Mouse (Mus musculus): ENCODE measurements around the gene Fads2.

GRCm38 (mm10) chr19:10033211-10033973 lies 68.2 kb downstream of the Fads2 start:
- TF ChIP-seq CTCF (IDR thresholded peaks at IDR 0.05; ENCODE audit: control insufficient read depth, insufficient read depth, insufficient replicate concordance, low read depth, low read length) (peak; percentile 71; the same call in 1 of the 2 replicates), POLR2A (IDR thresholded peaks at IDR 0.05; ENCODE audit: control insufficient read depth, low read depth, low read length) (no peak)

Data from testis, adult 2 months (tissue).